Mouse (Mus musculus) stomach, embryonic 16.5 days (tissue): Measurements from ENCODE around the gene Klf17. TPM values are rescaled to one million over a fixed set of nuclear protein-coding genes. Genes with fewer than 3 reads are reported as not detected.
A peak's percentile ranks its signal among the peaks of the same experiment; 100 is the strongest.

ENCODE experiments used
- ATAC-seq: fragments of 200-750 bp; cut with Nextera tagmentation; 2 replicates; pipeline ENCODE4 v1.8.0; 2017; ENCODE audit warnings: moderate number of reproducible peaks, moderate TSS enrichment; ENCODE audit not compliant: insufficient read depth, low FRiP score
- H3K27ac ChIP-seq: fragments of 300-500 bp; sonication (generic); 2 replicates; pipeline ENCODE4 v1.5.1; 2014; ENCODE audit warnings: low read length
- H3K27me3 ChIP-seq: fragments of 300-500 bp; sonication (generic); 2 replicates; pipeline ENCODE4 v1.6.1; 2014; ENCODE audit warnings: low read length, control low read depth, mixed read lengths; ENCODE audit not compliant: control insufficient read depth, insufficient read depth
- H3K36me3 ChIP-seq: fragments of 300-500 bp; sonication (generic); 2 replicates; pipeline ENCODE4 v1.6.1; 2014; ENCODE audit warnings: low read length; ENCODE audit not compliant: control insufficient read depth, insufficient read depth
- H3K4me1 ChIP-seq: fragments of 300-500 bp; sonication (generic); 2 replicates; pipeline ENCODE4 v1.6.1; 2014; ENCODE audit warnings: low read length, control low read depth, mixed read lengths; ENCODE audit not compliant: control insufficient read depth, insufficient read depth
- H3K4me2 ChIP-seq: fragments of 300-500 bp; sonication (generic); 2 replicates; pipeline ENCODE4 v1.6.1; 2014; ENCODE audit warnings: low read depth, low read length, mixed read lengths
- H3K4me3 ChIP-seq: fragments of 300-500 bp; sonication (generic); replicated peaks from 2 replicates; pipeline ENCODE4 v1.5.1; 2014; ENCODE audit warnings: mild to moderate bottlenecking, low read length
- H3K9ac ChIP-seq: fragments of 300-500 bp; sonication (generic); 2 replicates; pipeline ENCODE4 v1.6.1; 2014; ENCODE audit warnings: low read length
- H3K9me3 ChIP-seq: fragments of 300-500 bp; sonication (generic); replicated peaks from 2 replicates; pipeline ENCODE4 v1.6.1; 2016; ENCODE audit warnings: low read length, control low read depth; ENCODE audit not compliant: control insufficient read depth
- WGBS: fragments of 180-500 bp; shearing (Covaris S2); extraction: QIAGEN DNeasy Blood & Tissue Kit; methylation state at CpG from one replicate; pipeline ENCODE4 v1.1.7; 2014; 5-methylcytosine and 5-hydroxymethylcytosine counted together
- polyA plus RNA-seq: library from polyadenylated mRNA; unstranded; fragments of >200 nt; fragmentation: Nextera tagmentation; extraction: Ambion mirVana; gene quantifications from 2 replicates; pipeline ENCODE4 v1.2.1, GENCODE M21; 2015

The Klf17 gene
- 0.08 TPM in 1 of 2 replicates, not detected in the other for polyA plus RNA-seq

- H3K27me3 ChIP-seq: no peaks in the 10 kb centered on the region
- H3K9me3 ChIP-seq: no peaks in the 10 kb centered on the region
- H3K36me3 ChIP-seq: no peaks in the 10 kb centered on the region
- WGBS: 66% methylated on average over 12 of the region's 12 CpGs
- H3K4me3 ChIP-seq: no peak within 1 kb of the TSS
- no peak for ATAC-seq
- H3K4me2 ChIP-seq: no peak within 1 kb of the TSS
- no peak within 1 kb of the TSS for H3K27ac ChIP-seq
- no peaks in the 10 kb centered on the region for H3K4me1 ChIP-seq
- H3K9ac ChIP-seq: no peak within 1 kb of the TSS
Measured at GRCm38 (mm10) chr4:117765416-117765815, at the start of gene Klf17. Gene Klf17 (minus strand): TSS chr4:117765648.

GRCm38 (mm10) chr4:117814333-117814732 lies 48.9 kb upstream of the Klf17 start:
- Histone ChIP-seq H3K27me3 (no peaks in the 10 kb centered on the region), H3K9ac (no peak overlapping the region), H3K9me3 (0 out of 2 replicates have a peak, but pooled peaks cover 2% of the 10 kb centered on the region), H3K4me2 (no peak overlapping the region), H3K27ac (no peak overlapping the region), H3K4me1 (no peaks in the 10 kb centered on the region), H3K36me3 (no peaks in the 10 kb centered on the region), H3K4me3 (no peak overlapping the region)
- no peak for ATAC-seq
- 57% methylated on average over 4 of the region's 4 CpGs for WGBS

GRCm38 (mm10) chr4:117813591-117814192 lies 48.2 kb upstream of the Klf17 start:
- Histone ChIP-seq H3K27ac (no peak overlapping the region), H3K4me3 (no peak overlapping the region), H3K9ac (no peak overlapping the region), H3K4me1 (no peaks in the 10 kb centered on the region), H3K36me3 (no peaks in the 10 kb centered on the region), H3K4me2 (no peak overlapping the region), H3K9me3 (0 out of 2 replicates have a peak, but pooled peaks cover 2% of the 10 kb centered on the region), H3K27me3 (no peaks in the 10 kb centered on the region)
- 51% methylated on average over 9 of the region's 9 CpGs for WGBS
- ATAC-seq: 0 out of 2 replicates have a peak, but pooled peaks have one; percentile 17

DNA sequence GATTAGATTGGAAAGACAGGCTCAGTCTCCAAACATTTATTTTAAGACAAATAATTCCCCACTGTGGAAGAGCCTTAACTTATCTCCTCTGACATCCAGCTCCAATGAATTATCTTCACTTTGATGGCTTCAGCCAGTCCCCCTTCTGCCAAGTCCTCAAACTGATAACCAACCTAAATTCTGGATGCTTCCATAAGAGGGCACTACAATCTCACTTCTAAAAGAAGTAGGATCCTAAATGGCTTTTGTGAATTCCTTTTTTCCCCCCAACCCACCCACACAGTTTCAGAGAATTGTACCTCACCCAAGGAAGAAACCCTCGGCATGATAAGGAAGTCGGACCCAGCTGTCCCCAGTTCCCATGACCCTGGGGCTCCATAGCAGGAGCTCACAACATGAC lies 45.5 kb upstream of the Klf17 start:
- no peak overlapping the region for H3K4me2 ChIP-seq
- 34% methylated on average over 2 of the region's 2 CpGs for WGBS
- H3K9ac ChIP-seq: no peak overlapping the region
- no peaks in the 10 kb centered on the region for H3K9me3 ChIP-seq
- H3K27me3 ChIP-seq: no peaks in the 10 kb centered on the region
- H3K4me3 ChIP-seq: no peak overlapping the region
- no peak for ATAC-seq
- no peaks in the 10 kb centered on the region for H3K36me3 ChIP-seq
- no peaks in the 10 kb centered on the region for H3K4me1 ChIP-seq
- H3K27ac ChIP-seq: no peak overlapping the region

GRCm38 (mm10) chr4:117806992-117807391 lies 41.5 kb upstream of the Klf17 start:
- Histone ChIP-seq H3K36me3 (no peaks in the 10 kb centered on the region), H3K9ac (no peak overlapping the region), H3K4me1 (no peaks in the 10 kb centered on the region), H3K27ac (no peak overlapping the region), H3K4me3 (no peak overlapping the region), H3K9me3 (no peaks in the 10 kb centered on the region), H3K4me2 (no peak overlapping the region), H3K27me3 (no peaks in the 10 kb centered on the region)
- 42% methylated on average over 5 of the region's 5 CpGs for WGBS
- peak; percentile 47; the same call in 1 of the 2 replicates for ATAC-seq

GRCm38 (mm10) chr4:117799904-117800303 lies 34.5 kb upstream of the Klf17 start:
- Histone ChIP-seq H3K36me3 (no peaks in the 10 kb centered on the region), H3K4me1 (no peaks in the 10 kb centered on the region), H3K4me2 (no peak overlapping the region), H3K4me3 (no peak overlapping the region), H3K27ac (no peak overlapping the region), H3K9me3 (no peaks in the 10 kb centered on the region), H3K9ac (no peak overlapping the region), H3K27me3 (no peaks in the 10 kb centered on the region)
- WGBS: 84% methylated on average over 6 of the region's 6 CpGs
- no peak for ATAC-seq

DNA sequence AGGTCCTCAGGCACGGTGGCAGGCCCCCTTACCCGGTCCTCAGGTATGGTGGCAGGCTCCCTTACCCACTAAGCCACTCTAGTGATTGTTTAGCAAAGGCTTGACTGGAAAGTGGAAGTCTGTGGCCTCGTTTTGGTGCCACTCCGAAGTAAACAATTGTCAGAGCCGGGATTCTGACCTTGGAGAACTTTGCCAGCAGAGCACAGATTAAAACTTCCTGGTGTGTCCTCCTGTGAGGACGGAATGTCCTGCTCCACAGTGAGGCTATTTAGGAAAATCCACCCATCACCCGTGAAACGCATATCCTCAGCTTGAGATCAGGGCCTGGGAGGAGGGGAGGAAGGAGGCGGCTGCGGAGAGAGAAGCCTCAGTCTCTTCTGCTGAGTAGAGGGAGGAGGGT lies 22.9 kb upstream of the Klf17 start:
- no peaks in the 10 kb centered on the region for H3K9me3 ChIP-seq
- no peak overlapping the region for H3K4me2 ChIP-seq
- no peaks in the 10 kb centered on the region for H3K27me3 ChIP-seq
- 57% methylated on average over 10 of the region's 10 CpGs for WGBS
- no peak overlapping the region for H3K9ac ChIP-seq
- H3K4me1 ChIP-seq: no peaks in the 10 kb centered on the region
- no peak overlapping the region for H3K4me3 ChIP-seq
- no peak overlapping the region for H3K27ac ChIP-seq
- H3K36me3 ChIP-seq: no peaks in the 10 kb centered on the region
- ATAC-seq: no peak

DNA sequence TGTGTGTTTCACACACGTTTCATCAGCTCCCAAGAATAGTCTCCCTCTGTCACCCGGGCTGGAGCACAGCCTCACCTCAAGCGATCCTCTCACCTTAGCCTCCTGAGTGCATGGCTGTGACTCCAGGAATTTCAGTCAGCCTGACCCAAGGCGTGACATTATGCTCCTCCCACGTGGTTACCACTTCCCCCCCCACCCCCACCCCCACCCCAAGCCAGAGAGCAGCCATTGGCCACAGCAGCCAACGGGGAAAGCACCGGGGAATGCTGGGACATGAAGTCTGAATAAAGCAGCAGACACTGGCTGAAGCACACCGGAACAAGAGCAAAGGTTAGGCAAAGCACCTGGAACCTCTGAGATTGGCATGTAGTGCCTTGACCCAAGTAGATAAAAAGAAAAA lies 21.5 kb upstream of the Klf17 start:
- Histone ChIP-seq H3K4me3 (no peak overlapping the region), H3K27me3 (no peaks in the 10 kb centered on the region), H3K4me1 (no peaks in the 10 kb centered on the region), H3K27ac (no peak overlapping the region), H3K36me3 (no peaks in the 10 kb centered on the region), H3K9ac (no peak overlapping the region; the same call in 1 of the 2 replicates), H3K9me3 (no peaks in the 10 kb centered on the region), H3K4me2 (peak overlapping the region; percentile 8; the same call in 1 of the 2 replicates)
- 23% methylated on average over 8 of the region's 8 CpGs for WGBS
- peak; percentile 77; the same call in 1 of the 2 replicates for ATAC-seq

DNA sequence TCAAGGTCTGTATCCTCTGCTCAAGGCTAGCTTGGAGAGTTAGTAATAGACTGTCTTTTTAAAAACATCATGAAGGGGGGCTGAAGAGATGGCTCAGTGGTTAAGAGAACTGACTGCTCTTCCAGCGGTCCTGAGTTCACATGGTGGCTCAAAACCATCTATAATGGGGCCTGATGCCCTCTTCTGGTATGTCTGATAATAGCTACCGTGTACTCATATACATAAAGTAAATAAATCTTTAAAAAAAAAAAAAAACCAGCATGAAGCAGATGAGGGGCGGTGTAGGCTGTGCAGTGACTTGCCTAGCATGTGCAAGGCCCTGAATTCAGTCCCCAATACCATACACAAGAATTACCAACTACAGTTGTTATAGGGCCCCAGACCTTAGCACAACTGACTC lies 17.5 kb upstream of the Klf17 start:
- WGBS: 67% methylated on average over 3 of the region's 3 CpGs

More for the DNA sequence above, 17.5 kb upstream of the Klf17 start:
- Histone ChIP-seq H3K9me3 (no peaks in the 10 kb centered on the region), H3K36me3 (no peaks in the 10 kb centered on the region), H3K9ac (no peak overlapping the region), H3K4me1 (no peaks in the 10 kb centered on the region), H3K4me2 (no peak overlapping the region), H3K4me3 (no peak overlapping the region), H3K27ac (no peak overlapping the region), H3K27me3 (no peaks in the 10 kb centered on the region)
- no peak for ATAC-seq
